Mouse (Mus musculus) left cerebral cortex, adult 8-10 months (tissue): ENCODE results near the gene Isoc2a. TPM values are rescaled to one million over a fixed set of nuclear protein-coding genes. Genes with fewer than 3 reads are reported as not detected.
"Not testable (repeated sequence)": the region's sequence is repeated elsewhere in the genome, so short reads cannot be mapped to it uniquely, and the experiment has no call there.

Experiments
- DNase-seq, 2 experiments: peaks; one replicate each; pipeline ENCODE4 v3.0.0; 2022; ENCODE audit warnings: low spot score in 2 of 2
- total RNA-seq, 4 experiments: library from RNA; stranded (reverse); gene quantifications; 2 replicates each; pipeline ENCODE4 v1.2.4; 2022

Isoc2a gene
- total RNA-seq, 4 experiments from 2014 or later = 16.1 to 17.7 (median 17.1) TPM

DNA sequence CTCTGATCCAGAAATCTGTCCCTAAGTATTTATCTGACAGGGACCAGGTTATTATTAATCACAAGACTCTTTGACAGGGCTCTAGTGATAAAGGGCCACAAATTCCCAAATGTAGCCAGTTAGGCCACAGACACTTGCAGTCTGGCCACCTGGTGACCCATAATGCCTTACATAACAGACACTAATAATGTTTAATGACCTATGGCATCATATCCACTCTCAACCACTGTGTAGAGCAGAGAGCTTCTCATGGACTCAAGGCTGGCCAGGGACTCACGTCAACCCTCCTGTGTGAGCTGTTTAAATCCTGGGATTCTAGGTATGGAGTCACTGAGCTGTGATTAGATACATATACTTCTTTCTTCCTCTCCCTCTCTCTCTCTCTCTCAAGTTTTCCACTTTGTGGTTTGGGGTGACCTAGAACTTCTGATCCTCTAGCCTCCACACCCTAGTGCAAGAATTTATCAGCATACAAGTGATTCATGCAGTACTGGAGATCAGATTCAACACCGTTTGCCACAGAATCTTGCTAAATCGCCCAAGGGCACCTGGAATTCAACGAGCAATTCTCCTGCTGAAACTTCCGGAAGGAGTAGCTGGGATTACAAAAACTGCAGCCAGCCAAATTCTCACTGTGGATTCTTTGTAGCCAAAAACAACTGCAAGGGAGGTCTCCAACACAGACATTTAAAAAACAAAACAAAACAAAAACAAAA, 12.7 kb upstream of the Isoc2a start:
- DNase-seq = no peak

DNA sequence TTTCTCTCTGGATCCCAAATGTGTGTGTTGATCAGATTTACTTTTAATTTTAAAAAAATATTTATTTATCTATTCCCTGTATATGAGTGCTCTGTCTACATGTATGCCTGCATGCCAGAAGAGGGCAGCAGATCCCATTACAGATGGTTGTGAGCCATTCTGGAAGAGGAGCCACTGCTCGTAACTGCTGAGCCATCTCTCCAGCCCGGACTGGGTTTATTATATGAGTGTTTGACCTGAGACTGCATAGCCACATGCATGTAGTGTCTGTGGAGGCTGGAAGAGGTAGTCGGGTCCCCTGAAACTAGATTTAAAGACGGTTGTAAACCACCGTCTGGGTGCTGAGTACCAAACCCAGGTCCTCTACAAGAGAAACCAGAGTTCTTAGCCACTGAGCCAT, 11.9 kb upstream of the Isoc2a start:
- DNase-seq = no peak

DNA sequence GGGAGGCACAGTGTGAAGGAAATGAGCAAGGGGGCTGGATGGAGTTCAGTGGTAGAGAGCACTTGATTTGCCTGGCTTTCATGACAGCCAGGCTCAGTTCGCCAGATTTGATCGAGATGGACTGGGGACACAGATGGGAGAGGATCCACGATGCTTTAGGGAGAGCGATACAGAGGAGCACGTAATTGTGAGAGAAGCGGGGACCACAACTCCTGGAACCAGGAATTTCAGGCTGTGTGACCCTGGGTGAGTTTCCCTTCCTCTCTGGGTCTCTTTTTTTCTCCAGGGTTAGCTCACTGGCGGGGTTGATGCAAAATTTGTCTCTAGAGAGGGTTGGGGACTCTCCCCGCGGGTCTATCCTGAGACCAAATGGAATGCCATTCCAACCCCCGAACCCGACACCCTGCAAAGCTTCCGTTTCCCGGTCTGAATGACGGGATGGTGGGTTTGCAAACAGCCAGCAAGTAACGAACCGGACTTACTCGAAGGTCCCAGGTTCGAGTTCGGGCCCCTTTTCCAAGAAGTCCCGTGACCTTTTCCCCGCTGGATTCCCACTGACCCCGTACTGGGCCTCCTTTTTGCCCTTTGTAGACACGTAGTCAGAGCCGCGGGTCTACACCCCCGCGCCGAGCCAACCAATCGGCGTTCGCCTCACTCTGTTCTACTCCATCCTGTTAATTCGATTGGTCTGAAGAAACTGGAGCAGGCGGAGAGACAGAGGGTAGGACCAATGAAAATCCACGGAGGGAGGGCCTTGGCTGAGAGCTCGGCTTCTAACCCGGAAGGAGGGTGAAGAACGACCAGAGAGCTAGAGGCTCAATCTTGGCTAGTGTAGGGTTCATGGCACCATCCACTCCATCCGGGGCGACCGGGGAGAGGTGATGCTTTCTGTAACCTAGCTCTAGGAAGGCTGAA, 11.1 kb upstream of the Isoc2a start:
- peak; percentile 92 to 96 for DNase-seq

DNA sequence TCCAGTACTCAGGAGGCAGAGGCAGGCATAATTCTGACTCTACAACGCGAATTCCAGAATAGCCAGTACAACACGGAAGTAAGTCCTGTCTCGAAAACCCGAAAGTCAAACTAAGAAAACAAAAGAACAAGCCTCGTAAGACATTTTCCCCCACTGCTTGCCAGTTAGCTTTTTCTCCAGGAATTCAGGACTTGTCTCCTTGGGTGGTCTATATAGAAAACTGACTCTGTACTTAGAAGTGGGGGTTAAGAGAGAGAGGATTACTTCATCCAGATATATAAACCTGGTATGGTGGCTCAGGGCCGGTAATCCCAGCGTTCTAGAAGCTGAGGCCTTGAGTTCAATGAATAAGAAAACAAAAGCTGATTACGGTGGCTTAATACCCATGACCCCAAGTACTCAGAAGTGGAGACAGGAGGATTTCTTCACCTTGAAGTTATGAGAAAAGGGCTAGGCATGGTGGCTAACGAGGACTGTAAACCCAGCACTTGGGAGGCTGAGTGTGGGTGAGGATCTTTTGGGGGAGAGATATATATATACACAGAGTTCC, 10.2 kb upstream of the Isoc2a start:
- DNase-seq = no peak

DNA sequence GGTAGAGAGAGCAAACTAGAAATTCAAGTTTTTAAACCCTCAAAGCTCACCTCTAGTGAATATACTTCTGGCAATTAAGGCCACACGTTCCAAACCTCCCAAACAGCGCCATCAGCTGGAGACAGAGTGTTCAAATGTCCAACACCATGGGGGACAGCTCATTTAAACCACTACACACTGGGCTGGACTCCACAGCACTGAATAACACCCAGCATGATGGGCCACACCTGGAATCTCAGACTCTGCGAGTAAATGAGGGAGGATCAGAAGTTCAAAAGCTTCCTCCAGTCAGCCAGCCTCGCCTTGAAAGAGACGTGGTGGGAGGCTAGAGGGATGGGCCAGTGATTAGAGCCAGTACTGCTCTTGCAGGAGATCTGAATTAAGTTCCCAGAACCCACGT, 6.8 kb upstream of the Isoc2a start, which contains the start of gene Isoc2b:
Gene Isoc2b (minus strand): TSS at position 126 of the 400 bp plus-strand sequence.
- DNase-seq = no peak

DNA sequence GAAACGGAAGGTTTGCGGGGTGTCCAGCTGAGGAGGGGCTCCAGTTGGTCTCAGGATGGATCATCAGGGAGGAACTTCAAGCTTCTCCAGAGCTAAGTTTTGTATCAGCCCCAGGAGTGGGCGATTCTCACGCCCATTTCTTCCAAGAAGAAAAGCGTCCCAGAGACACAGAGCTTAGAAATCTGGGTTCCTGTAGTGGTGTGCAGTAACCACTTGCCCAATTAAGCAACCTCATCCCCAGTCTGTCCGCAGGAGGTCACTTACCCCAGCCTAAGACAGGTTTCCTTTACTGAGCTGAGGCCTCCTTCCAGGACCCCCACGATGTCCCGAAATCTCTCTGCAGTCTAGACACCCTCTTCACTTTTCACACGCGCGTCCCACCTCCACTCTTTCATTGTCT, 273 bp downstream of the Isoc2a start:
- no peak for DNase-seq

DNA sequence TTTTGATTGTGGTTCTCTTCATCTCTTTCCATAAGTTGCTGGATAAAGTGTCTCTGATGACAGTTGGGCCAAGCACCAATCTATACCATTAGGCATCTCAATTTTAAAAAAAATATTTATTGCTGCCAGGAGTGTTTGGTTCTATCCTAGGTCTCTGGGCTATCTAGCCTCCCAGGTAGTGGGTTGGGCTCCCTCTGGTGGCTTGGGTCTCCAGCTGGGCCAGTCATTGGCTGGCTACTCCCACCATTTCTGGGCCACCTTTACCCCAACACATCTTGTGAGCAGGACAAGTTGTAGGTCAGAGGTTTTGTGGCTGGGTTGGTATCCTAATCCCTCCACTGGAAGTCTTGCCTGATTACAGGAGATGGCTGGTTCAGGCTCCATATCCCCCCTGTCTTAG, 1.2 kb downstream of the Isoc2a start:
- DNase-seq = no peak

DNA sequence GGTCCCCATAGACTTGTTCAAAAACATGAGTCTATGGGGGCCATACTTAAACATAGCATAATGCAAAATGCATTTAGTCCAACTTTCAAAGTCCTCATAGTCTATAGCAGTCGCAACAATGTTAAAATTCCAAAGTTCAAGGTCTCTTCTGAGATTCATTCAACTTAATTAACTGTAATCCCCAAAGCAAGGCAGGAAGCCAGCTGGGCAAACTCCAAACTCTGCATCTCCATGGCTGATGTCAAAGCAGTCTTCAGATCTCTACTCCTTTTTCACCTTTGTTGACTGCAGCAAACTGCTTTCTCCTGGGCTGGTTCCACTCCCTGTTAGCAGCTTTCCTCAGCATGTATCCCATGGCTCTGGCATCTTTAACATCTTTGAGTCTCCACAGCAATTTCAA, 2.1 kb downstream of the Isoc2a start:
- not testable (repeated sequence) for DNase-seq

DNA sequence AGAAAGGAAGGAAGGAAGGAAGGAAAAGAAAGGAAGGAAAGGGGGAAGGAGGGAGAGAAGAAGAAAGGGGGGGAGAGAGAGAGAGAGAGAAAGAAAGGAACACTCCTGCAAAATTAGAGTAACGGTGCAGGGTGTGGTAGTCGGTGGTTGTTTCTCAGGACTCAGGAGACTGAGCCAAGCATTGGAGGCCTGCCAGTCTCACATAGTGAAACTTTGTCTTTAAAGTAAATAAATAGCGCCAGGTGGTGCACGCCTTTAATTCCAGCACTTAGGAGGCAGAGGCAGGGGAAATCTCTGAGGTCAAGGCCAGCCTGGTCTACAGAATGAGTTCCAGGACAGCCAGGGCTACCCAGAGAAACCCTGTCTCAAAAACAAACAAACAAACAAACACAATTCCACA, 9.7 kb downstream of the Isoc2a start:
- no peak for DNase-seq

DNA sequence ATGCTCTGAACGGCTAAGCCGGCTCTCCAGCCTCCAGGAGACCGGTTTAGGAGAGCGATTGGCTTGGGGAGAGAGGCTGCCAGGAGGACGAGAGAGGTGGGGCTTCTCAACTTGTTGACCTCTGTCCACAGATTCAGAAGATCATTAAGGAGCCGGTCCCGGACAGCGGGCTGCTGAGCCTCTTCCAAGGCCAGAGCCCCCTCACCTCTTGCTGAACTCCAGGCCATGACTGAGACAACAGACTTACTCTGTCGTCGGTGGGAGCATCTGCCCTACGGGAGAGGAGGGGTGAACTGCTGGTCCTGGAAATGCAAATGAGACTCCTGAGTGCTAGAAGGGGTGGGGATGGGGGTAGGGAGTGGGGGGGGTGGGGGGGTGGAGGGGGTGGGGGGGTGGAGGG, 18.2 kb downstream of the Isoc2a start:
- DNase-seq = no peak

DNA sequence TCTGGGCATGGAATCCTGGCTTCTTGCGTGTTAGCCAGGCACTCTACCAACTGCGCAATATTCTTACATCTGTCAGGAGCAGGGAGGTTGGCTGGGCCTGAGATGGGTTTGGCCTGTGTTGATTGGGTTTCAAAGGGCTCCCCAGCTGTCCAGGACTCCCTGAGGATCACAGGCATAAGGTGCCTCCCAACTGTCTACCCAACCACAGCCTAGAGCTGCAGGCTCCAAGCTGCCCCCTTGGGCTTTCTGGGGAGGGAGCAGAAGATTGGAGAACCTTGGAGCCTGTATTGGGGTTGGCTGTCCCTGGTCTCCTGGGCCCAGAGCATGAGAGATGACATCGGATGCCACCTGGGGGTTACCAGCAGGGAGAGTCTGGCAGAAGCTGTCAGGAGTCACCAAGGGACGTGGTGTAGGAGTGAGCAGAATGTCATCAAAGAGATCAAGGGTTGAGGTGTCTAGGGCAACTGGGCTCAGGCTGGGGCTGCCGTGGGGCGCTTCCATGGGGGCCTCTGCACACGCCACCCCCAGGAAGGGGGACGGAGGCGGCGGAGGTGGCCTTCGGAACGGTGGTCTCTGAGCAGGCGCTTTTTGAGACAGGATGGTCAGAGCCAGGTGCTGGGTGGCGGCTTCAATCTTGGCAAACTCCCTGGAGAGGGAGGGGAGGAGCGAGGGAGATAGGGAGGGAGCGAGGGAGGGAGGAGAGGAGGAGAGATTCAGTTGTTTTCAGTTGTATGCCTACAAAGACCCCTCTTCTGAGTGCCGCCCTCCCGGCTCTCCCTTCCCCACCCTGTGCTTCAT, 22.1 kb downstream of the Isoc2a start:
- DNase-seq = no peak

DNA sequence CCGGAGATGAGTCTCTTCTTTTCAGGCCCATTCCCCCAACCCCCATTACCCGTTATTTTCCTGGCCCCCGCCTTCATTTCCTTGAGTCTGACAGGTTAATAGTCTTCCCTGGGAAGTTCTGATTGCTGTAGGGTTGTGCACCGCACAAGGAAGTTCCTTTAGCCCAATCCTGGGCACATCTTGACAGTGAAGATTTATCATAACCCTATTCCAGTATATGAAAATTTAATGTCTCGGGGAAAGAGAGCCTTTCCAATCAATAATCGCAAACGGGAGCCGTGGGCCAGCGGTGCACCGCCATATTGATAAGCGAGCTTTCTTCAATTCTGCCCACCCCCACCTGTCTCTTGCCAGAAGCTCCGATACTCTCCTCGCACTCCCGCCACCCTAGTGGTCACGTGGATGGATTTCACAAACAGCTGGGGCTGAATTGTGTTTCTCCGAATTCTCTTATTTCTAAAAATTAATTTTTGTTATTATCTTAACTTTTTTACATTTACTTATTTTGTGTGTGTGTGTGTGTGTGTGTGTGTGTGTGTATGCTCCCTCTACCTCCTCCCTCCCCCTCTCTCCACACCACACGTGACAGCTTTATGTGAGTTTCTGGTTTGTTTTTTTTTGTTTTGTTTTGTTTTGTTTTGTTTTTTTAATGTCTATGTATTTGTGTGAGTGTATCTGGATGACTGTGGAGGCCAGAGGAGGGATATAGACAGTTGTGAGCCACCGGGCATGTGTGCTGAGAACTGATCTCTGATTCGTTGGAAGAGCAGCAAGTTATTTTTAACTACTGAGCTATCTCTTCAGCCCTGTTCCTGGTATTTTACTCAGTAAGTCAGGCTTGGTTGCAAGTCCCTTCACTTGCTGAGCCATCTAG, 22.9 kb downstream of the Isoc2a start:
- no peak for DNase-seq

DNA sequence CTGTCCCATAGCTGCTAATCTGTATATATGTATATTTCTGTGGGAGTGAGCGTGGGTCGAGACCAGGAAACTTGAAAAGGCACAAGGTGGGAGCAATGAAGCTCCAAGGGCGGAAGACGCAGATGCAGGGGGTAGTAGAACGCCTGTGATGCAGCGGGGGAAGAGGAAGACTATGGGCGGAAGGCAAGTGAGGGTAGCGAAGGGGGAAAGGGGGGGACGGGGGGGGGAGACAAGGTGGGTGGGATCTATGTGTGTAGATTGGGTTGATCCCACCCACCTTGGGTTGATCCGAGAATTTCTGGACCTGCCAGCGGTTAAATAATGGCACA, 23.5 kb downstream of the Isoc2a start:
- no peak for DNase-seq

DNA sequence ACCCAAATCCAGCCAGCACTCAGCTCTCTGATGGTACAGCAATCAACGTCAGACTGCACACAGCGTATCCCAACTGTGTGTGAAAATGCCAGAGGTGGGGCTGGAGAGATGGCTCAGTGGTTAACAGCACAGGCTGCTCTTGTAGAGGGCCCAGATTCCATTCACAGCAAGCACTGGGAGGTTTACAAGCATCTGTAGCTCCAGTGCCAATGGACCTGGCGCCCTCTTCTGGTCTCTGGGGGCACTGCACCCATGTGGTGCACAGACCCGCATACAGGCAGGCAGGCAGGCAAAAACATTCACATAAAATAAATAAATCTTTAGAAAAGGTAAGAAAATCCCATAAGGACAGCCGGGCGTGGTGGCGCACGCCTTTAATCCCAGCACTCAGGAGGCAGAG, 24.2 kb downstream of the Isoc2a start:
- no peak for DNase-seq

DNA sequence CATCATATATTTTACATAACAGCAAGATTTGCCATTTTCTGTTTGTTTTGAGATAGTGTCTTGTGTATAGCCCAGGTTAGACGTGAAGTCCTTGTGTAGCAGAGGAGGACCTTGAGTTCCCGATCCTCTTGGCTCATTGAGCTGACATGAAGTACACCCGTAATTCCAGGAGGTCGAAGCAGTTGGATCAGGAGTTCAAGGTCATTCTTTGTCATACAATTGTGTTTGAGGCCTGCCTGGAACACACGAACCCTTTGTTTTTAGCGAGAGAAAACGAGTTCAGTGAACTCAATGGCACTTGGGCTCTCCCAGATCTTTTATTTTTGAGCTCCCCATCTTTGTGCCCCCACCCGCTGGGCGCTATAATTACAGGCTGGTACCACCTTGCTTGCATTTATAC, 25.5 kb downstream of the Isoc2a start:
- no peak for DNase-seq

DNA sequence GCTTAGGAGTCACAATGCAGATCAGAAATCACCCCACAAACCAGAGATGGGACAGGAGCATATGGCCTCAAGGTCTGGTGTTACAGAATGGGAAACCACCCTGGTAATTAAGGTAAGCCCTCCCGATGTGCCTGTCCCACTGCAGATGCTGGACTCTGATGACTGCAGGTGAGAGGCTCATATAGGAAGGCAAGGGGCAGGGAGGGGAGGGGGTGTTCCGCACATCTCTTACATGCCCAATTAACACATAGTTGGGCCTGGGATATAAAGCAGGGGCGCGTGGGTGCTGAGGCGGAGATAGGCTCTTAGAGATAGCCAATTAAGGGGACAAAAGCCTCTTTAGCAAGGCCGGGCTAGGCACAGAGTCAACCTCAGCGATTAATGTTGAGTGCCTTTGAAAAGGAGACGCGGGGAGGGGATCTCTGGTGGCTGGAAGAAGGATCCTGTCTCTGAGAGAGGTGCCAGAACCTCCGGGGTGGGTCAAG, 29.6 kb downstream of the Isoc2a start, which contains the start of gene Gm36210:
Gene Gm36210 (minus strand): TSS at position 51 of the 485 bp plus-strand sequence.
- DNase-seq = no peak

DNA sequence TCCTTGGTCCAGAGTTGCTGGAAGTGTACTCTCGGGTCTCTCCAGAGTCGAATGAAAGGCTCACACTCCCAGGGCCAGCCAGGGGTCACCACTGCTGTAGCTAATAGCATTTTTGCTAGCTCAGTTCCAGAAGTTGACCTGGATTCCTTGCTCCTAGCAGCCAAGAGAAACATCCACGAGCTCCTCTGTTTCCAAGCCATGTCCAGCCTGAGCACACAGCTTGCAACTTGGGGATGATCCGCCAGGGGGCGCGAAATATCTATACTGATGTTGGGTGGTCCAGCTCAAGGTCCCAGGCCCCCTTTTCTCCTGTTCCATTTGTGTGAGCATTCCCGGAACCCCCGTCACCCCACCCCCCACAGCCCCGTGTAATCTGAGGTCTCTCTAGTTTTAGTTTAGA, 34.6 kb downstream of the Isoc2a start:
- DNase-seq = no peak

DNA sequence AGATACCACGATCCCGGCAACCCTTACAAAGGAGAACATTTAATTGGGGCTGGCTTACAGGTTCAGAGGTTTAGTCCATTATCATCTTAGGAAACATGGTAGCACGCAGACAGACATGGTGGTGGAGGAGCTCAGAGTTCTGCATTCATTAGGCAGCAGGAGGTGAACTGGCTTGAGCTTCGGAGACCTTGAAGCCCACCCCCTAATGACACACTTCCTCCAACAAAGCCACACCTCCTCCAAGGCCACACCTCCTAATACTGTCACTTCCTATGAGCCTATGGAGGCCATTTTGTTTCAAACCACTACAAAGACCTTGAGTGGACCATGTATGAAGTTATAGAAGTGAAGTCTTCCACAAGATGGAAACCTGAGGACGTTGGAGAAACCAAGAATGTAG, 35.3 kb downstream of the Isoc2a start:
- DNase-seq = no peak

DNA sequence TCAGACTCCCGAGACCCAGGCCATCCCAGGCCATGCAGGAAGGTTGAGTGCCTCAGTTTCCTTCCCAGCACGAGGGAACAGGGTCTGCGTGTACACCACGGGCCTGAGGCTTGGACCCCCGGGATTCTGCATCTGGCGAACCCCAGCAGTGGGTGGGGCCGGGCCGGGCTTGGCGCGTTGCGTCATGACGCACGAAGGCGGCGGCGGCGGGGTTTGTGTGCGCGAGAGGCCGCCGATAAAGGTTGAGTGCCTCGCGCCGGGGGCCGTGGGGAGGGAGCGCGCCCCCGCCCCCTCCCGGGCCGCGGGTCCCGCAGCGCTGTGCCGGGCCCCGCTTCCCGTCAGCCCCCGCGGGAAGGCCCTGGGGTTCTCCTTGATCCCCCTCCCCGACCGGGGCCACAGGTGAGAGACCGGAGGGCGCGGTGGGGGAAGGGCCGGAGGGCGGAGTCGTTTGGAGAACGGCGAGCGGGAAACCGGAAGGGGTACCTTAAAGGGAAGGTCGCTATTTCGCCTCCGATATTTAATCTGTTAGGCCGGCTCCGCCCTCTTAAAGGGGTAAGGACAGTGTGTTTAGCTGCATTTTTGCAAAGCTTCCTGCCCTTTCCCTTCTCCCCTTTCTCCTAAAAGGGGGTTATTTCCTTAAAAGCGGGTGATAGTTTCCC, 38.2 kb downstream of the Isoc2a start, which contains the start of gene Zfp628:
Gene Zfp628 (plus strand): TSS at position 211 of the 659 bp plus-strand sequence.
- peak; percentile 90 to 91 for DNase-seq
